Mouse (Mus musculus) cerebellum, adult 9-10 months (tissue): Measurements from ENCODE around the gene P4hb.
A peak's percentile ranks its signal among the peaks of the same experiment; 100 is the strongest.

ENCODE experiments used
- DNase-seq: peaks from one replicate; pipeline ENCODE4 v3.0.0; 2022

P4hb gene

GRCm38 (mm10) chr11:120572752-120573584 is at the start of gene P4hb:
TSS of gene P4hb (minus strand) at chr11:120573253.
- DNase-seq, result peak; percentile 100

DNA sequence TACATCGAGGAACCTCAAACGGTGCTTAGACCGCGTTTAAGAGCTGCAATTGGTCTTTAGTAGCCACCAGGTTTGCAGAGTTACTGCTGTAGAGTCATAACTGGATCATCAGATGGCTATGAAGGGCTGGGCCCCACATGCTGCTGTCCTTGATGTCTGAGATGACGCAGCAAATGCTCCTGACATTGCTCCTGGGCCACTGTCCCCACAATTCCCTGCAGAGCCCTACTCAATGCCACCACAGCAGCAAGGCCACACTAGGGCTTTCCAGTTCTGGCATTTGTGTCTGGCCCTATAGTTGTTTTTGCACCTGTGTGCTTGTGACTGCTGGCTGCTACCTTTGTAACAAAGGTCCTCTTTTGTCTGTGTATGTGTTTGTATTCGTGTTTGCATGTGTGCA is 49.8 kb upstream of the P4hb start:
- DNase-seq, result no peak

DNA sequence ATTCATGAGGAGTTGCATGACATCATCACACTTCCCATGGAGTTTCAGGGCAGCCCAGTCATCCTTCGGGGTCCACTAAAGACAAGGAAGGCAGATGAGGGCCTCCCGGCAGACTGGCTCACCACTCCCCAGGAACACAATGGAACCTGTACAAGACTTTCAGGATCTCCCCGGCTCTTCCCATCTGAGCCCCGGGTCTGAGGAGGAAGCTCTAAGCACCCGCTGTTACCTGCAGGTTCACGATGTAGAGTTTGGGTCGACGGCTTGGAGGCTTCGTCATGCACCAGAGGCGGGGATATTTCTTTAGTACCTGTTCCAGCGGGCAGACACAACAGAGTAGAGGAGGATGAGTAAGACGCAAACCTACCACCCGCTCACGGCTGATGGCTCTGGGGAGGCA is 47.1 kb upstream of the P4hb start:
- DNase-seq, result peak; percentile 37

- DNase-seq, result peak; percentile 61
These were observed 45.8 kb upstream of the P4hb start for GRCm38 (mm10) chr11:120618619-120619535.

- peak; percentile 94 for DNase-seq
These were observed 44.6 kb upstream of the P4hb start, which contains the start of gene Pcyt2 for GRCm38 (mm10) chr11:120617519-120618112. TSS of gene Pcyt2 (minus strand) at chr11:120617936.

GRCm38 (mm10) chr11:120616617-120617294 is 43.7 kb upstream of the P4hb start:
- peak; percentile 57 for DNase-seq

- peak; percentile 46 for DNase-seq
These were observed 42.7 kb upstream of the P4hb start for GRCm38 (mm10) chr11:120615606-120616203.

- DNase-seq, result peak; percentile 52
These were observed 42.1 kb upstream of the P4hb start for GRCm38 (mm10) chr11:120615167-120615566.

DNA sequence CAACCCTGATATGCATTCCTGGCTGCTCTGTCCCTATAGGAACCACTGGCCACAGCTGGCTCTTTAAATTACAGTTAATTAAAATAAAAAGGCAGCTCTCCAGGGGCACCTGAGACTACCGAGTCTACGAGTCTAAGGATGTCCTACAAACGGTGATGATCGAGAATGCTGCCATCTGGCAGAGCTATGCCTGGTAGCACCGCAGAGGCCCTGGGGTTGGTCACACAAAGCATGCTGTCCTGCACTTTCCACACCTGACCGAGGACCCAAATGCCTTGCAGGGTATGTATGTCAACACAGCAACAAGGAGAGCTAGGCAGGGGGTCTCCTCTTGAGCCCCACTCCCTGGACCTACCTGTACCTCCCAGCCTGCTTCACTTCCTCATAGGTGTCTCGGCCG is 40.9 kb upstream of the P4hb start:
- DNase-seq, result peak; percentile 61

DNA sequence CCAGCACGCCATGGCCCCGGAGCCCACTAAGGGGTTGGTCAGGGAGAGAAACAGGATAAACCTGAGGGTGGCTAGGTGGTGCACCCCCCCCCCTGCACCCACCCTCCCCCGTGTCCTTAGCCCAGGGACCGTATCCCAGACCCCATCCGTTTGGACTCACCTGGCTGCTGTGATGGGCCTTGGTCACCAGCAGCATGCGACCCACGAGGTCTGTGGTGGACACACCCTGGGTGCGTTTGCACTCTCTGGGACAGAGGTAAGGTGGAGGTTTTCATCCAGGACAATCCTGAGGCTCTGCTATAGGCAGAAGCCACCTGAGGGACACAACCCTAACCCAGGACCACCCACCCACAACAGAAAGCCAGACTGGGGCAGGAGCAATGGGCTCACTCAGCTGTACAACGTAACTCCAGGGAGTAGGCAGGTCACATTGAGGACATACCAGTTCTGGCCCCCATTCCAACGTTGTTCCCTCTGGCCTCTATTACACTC is 40.5 kb upstream of the P4hb start:
- DNase-seq, result no peak

- peak; percentile 95 for DNase-seq
These were observed 39.7 kb upstream of the P4hb start for GRCm38 (mm10) chr11:120612763-120613162.

GRCm38 (mm10) chr11:120610477-120611046 is 37.5 kb upstream of the P4hb start:
- peak; percentile 36 for DNase-seq

DNA sequence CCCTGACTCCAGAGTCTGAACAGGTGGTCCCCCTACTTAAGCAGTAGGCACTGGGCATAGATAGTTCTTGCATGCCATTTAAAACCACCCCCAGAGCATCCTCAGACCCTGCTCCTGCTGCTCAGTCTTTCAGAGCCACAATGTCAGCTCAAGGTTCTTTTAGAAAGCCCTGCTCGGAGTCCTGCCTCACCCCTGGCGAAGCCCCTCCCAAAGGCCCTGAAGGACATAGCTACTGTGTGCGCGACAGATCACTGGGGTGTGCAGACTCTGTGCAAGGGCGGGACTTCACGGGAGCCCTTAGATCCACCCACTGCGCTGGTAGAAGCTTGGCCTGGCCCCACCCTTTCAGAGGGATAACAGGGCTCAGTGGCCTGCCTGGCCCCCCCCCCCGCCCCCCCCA is 36.2 kb upstream of the P4hb start:
- DNase-seq, result peak; percentile 34

GRCm38 (mm10) chr11:120608241-120609034 is 35.4 kb upstream of the P4hb start, which contains the start of gene Npb:
TSS of gene Npb (plus strand) at chr11:120608477.
- no peak for DNase-seq

DNA sequence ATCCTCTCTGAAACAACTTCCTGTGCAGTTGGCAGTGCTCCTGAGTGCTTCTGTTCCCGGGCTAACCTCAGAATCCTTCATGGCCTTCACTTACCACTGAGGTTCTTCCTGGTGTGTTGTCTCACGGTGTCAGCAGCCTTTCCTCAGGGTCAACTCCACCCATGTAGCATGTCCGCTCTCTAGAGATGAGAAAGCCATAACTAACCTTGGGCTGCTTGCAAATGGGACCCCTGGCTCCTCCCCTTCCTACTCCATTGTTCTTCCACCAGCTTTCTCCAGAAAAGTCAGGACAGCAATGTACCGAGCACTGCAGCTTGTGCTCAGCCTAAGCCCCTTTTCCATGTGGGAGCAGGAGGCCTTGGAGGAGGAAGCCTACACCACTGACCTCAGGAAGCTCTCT is 33.7 kb upstream of the P4hb start:
- no peak for DNase-seq

DNA sequence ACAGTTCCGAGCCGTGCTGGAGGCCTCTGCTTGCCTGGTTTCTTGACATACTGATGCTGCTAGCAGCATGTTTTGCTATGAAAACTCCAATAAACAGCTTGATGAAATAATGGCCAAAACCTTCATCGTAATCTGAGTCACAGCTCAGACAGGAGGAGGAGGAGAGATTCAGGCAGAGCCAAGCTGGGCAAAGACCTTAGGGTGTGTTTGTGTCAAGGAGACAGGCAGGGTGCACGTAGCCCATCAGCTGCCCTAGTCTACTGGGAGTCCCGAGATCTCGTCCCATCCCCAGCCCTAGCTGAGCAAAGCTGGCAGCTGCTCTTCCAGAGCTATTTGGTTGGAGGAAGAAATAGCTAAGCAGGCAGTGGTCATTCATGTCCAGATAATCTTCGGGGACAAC is 32.6 kb upstream of the P4hb start:
- no peak for DNase-seq

- no peak for DNase-seq
These were observed 30.5 kb upstream of the P4hb start for GRCm38 (mm10) chr11:120603545-120603944.

GRCm38 (mm10) chr11:120600716-120601115 is 27.7 kb upstream of the P4hb start:
- DNase-seq, result no peak

- peak; percentile 48 for DNase-seq
These were observed 26.0 kb upstream of the P4hb start for GRCm38 (mm10) chr11:120598990-120599549.

- DNase-seq, result peak; percentile 89
These were observed 25.4 kb upstream of the P4hb start, which contains the start of the genes Alyref and Anapc11 for GRCm38 (mm10) chr11:120598283-120598989. TSS of gene Alyref (minus strand) at chr11:120598365. TSS of gene Anapc11 (plus strand) at chr11:120598421.
